Mouse (Mus musculus): ENCODE measurements at regions not wholly inside any gene's neighbourhood (a gene's known extent, or its start where the extent isn't known, plus 50 kb on each side); places are given as distances from the start of the nearest gene placed in this dataset.
A peak's percentile ranks its signal among the peaks of the same experiment; 100 is the strongest.

- 38% methylated on average over 4 of the region's 4 CpGs for WGBS
- DNase-seq (ENCODE audit: low spot score) = no peak
- Histone ChIP-seq H3K27ac (no peak overlapping the region), H3K27me3 (ENCODE audit: low read depth, poor library complexity, severe bottlenecking) (no peaks in the 10 kb centered on the region), H3K36me3 (no peaks in the 10 kb centered on the region), H3K4me3 (no peak overlapping the region), H3K4me1 (no peaks in the 10 kb centered on the region), H3K9me3 (replicated peaks) (no peaks in the 10 kb centered on the region)
These were observed 1700.9 kb upstream of the Sel1l start for GRCm38 (mm10) chr12:93549900-93550299.

- DNase-seq (ENCODE audit: low spot score) = no peak
- Histone ChIP-seq H3K9me3 (replicated peaks) (no peaks in the 10 kb centered on the region), H3K27me3 (ENCODE audit: low read depth, poor library complexity, severe bottlenecking) (no peaks in the 10 kb centered on the region), H3K27ac (no peak overlapping the region), H3K4me3 (no peak overlapping the region), H3K36me3 (no peaks in the 10 kb centered on the region), H3K4me1 (no peaks in the 10 kb centered on the region)
- WGBS = 82% methylated on average over 2 of the region's 2 CpGs
These were observed 1674.5 kb upstream of the Sel1l start for GRCm38 (mm10) chr12:93523465-93523864.

- Histone ChIP-seq H3K27me3 (ENCODE audit: low read depth, poor library complexity, severe bottlenecking) (no peaks in the 10 kb centered on the region), H3K9me3 (replicated peaks) (no peaks in the 10 kb centered on the region), H3K36me3 (no peaks in the 10 kb centered on the region), H3K4me1 (no peaks in the 10 kb centered on the region), H3K27ac (no peak overlapping the region), H3K4me3 (no peak overlapping the region)
- 86% methylated on average over 1 of the region's 1 CpGs for WGBS
- DNase-seq (ENCODE audit: low spot score) = no peak
These were observed 1637.4 kb upstream of the Sel1l start for GRCm38 (mm10) chr12:93486381-93486780.

- no peaks in the 10 kb centered on the region for H3K4me1 ChIP-seq
- no peak for DNase-seq (ENCODE audit: low spot score)
- H3K27me3 ChIP-seq (ENCODE audit: low read depth, poor library complexity, severe bottlenecking) = no peaks in the 10 kb centered on the region
These were observed 1613.1 kb upstream of the Sel1l start for GRCm38 (mm10) chr12:93462106-93462505.

GRCm38 (mm10) chr12:93449436-93449835 is 1600.5 kb upstream of the Sel1l start:
- Histone ChIP-seq H3K36me3 (no peaks in the 10 kb centered on the region), H3K4me3 (no peak overlapping the region), H3K27ac (no peak overlapping the region), H3K4me1 (no peaks in the 10 kb centered on the region), H3K9me3 (replicated peaks) (no peaks in the 10 kb centered on the region), H3K27me3 (ENCODE audit: low read depth, poor library complexity, severe bottlenecking) (no peaks in the 10 kb centered on the region)
- no peak for DNase-seq (ENCODE audit: low spot score)
- 90% methylated on average over 2 of the region's 2 CpGs for WGBS

More at GRCm38 (mm10) chr12:93462106-93462505, 1613.1 kb upstream of the Sel1l start:
- H3K9me3 ChIP-seq (replicated peaks) = no peaks in the 10 kb centered on the region
- no peak overlapping the region for H3K27ac ChIP-seq
- no peak overlapping the region for H3K4me3 ChIP-seq
- H3K36me3 ChIP-seq = no peaks in the 10 kb centered on the region

GRCm38 (mm10) chr12:93429218-93429617 is 1580.3 kb upstream of the Sel1l start:
- no peak overlapping the region for H3K4me3 ChIP-seq
- no peak overlapping the region for H3K27ac ChIP-seq
- DNase-seq (ENCODE audit: low spot score) = no peak
- no peaks in the 10 kb centered on the region for H3K4me1 ChIP-seq
- no peaks in the 10 kb centered on the region for H3K27me3 ChIP-seq (ENCODE audit: low read depth, poor library complexity, severe bottlenecking)
- H3K36me3 ChIP-seq = no peaks in the 10 kb centered on the region
- H3K9me3 ChIP-seq (replicated peaks) = no peaks in the 10 kb centered on the region

GRCm38 (mm10) chr12:93427988-93428387 is 1579.0 kb upstream of the Sel1l start:
- 90% methylated on average over 2 of the region's 2 CpGs for WGBS
- Histone ChIP-seq H3K27ac (no peak overlapping the region), H3K36me3 (no peaks in the 10 kb centered on the region), H3K27me3 (ENCODE audit: low read depth, poor library complexity, severe bottlenecking) (no peaks in the 10 kb centered on the region), H3K4me1 (no peaks in the 10 kb centered on the region), H3K9me3 (replicated peaks) (no peaks in the 10 kb centered on the region), H3K4me3 (no peak overlapping the region)
- no peak for DNase-seq (ENCODE audit: low spot score)

- Histone ChIP-seq H3K36me3 (no peaks in the 10 kb centered on the region), H3K4me1 (no peaks in the 10 kb centered on the region), H3K27me3 (ENCODE audit: low read depth, poor library complexity, severe bottlenecking) (no peaks in the 10 kb centered on the region), H3K9me3 (replicated peaks) (no peaks in the 10 kb centered on the region), H3K27ac (no peak overlapping the region), H3K4me3 (no peak overlapping the region)
- no peak for DNase-seq (ENCODE audit: low spot score)
- WGBS = 91% methylated on average over 6 of the region's 6 CpGs
These were observed 1567.4 kb upstream of the Sel1l start for GRCm38 (mm10) chr12:93416381-93416780.

GRCm38 (mm10) chr12:93415791-93416190 is 1566.8 kb upstream of the Sel1l start:
- no peaks in the 10 kb centered on the region for H3K4me1 ChIP-seq
- no peak overlapping the region for H3K27ac ChIP-seq
- no peak overlapping the region for H3K4me3 ChIP-seq
- no peaks in the 10 kb centered on the region for H3K9me3 ChIP-seq (replicated peaks)
- no peaks in the 10 kb centered on the region for H3K36me3 ChIP-seq
- WGBS = 92% methylated on average over 1 of the region's 1 CpGs
- H3K27me3 ChIP-seq (ENCODE audit: low read depth, poor library complexity, severe bottlenecking) = no peaks in the 10 kb centered on the region
- DNase-seq (ENCODE audit: low spot score) = no peak

GRCm38 (mm10) chr12:93385578-93385977 is 1536.6 kb upstream of the Sel1l start:
- 27% methylated on average over 2 of the region's 2 CpGs for WGBS
- Histone ChIP-seq H3K27me3 (ENCODE audit: low read depth, poor library complexity, severe bottlenecking) (no peaks in the 10 kb centered on the region), H3K27ac (no peak overlapping the region), H3K4me3 (no peak overlapping the region), H3K9me3 (replicated peaks) (no peaks in the 10 kb centered on the region), H3K4me1 (no peaks in the 10 kb centered on the region), H3K36me3 (no peaks in the 10 kb centered on the region)
- DNase-seq (ENCODE audit: low spot score) = no peak

- WGBS = 22% methylated on average over 4 of the region's 4 CpGs
- DNase-seq (ENCODE audit: low spot score) = peak; percentile 32
These were observed 1494.0 kb upstream of the Sel1l start for GRCm38 (mm10) chr12:93342933-93343332.

GRCm38 (mm10) chr12:93342525-93342924 is 1493.6 kb upstream of the Sel1l start:
- no peaks in the 10 kb centered on the region for H3K27me3 ChIP-seq (ENCODE audit: low read depth, poor library complexity, severe bottlenecking)
- DNase-seq (ENCODE audit: low spot score) = no peak
- WGBS = 59% methylated on average over 4 of the region's 4 CpGs

More at GRCm38 (mm10) chr12:93342933-93343332, 1494.0 kb upstream of the Sel1l start:
- H3K9me3 ChIP-seq (replicated peaks) = no peaks in the 10 kb centered on the region
- 0 out of 2 replicates have a peak overlapping the region, but pooled peaks have one; percentile 42 for H3K27ac ChIP-seq
- H3K4me1 ChIP-seq = peaks cover 7% of the 10 kb centered on the region
- no peaks in the 10 kb centered on the region for H3K36me3 ChIP-seq
- H3K4me3 ChIP-seq = no peak overlapping the region
- no peaks in the 10 kb centered on the region for H3K27me3 ChIP-seq (ENCODE audit: low read depth, poor library complexity, severe bottlenecking)

GRCm38 (mm10) chr12:93335520-93335919 is 1486.6 kb upstream of the Sel1l start:
- H3K27me3 ChIP-seq (ENCODE audit: low read depth, poor library complexity, severe bottlenecking) = no peaks in the 10 kb centered on the region
- 94% methylated on average over 1 of the region's 1 CpGs for WGBS
- H3K9me3 ChIP-seq (replicated peaks) = no peaks in the 10 kb centered on the region
- DNase-seq (ENCODE audit: low spot score) = no peak
- no peak overlapping the region for H3K4me3 ChIP-seq
- H3K4me1 ChIP-seq = no peaks in the 10 kb centered on the region
- H3K36me3 ChIP-seq = no peaks in the 10 kb centered on the region
- H3K27ac ChIP-seq = no peak overlapping the region

More at GRCm38 (mm10) chr12:93342525-93342924, 1493.6 kb upstream of the Sel1l start:
- Histone ChIP-seq H3K27ac (0 out of 2 replicates have a peak overlapping the region, but pooled peaks have one; percentile 42), H3K9me3 (replicated peaks) (no peaks in the 10 kb centered on the region), H3K4me1 (peaks cover 7% of the 10 kb centered on the region), H3K4me3 (no peak overlapping the region), H3K36me3 (no peaks in the 10 kb centered on the region)

- Histone ChIP-seq H3K27me3 (ENCODE audit: low read depth, poor library complexity, severe bottlenecking) (no peaks in the 10 kb centered on the region), H3K4me3 (no peak overlapping the region), H3K4me1 (no peaks in the 10 kb centered on the region), H3K9me3 (replicated peaks) (no peaks in the 10 kb centered on the region), H3K36me3 (no peaks in the 10 kb centered on the region), H3K27ac (no peak overlapping the region)
- DNase-seq (ENCODE audit: low spot score) = no peak
These were observed 1463.3 kb upstream of the Sel1l start for GRCm38 (mm10) chr12:93312214-93312613.

Data from limb, embryonic 10.5 days (tissue).